Mouse (Mus musculus): ENCODE results near the gene D7Ertd443e. TPM values are rescaled to one million over a fixed set of nuclear protein-coding genes. Genes with fewer than 3 reads are reported as not detected.

D7Ertd443e gene
- polyA plus RNA-seq, 1 experiment from 2014 or later: 0.06 TPM

GRCm38 (mm10) chr7:134238863-134239262 is 146.6 kb downstream of the D7Ertd443e start:
- no peak overlapping the region for H3K27ac ChIP-seq (ENCODE audit: low read depth, low read length)
- H3K4me1 ChIP-seq (ENCODE audit: control insufficient read depth, insufficient read depth, low read depth, low read length): no peaks in the 10 kb centered on the region
- H3K9me3 ChIP-seq (ENCODE audit: control insufficient read depth, low read length): no peaks in the 10 kb centered on the region
- H3K9ac ChIP-seq (ENCODE audit: low read depth, low read length): no peak overlapping the region
- no peak overlapping the region for H3K4me2 ChIP-seq (ENCODE audit: low read length)
- no peak for ATAC-seq
- H3K36me3 ChIP-seq (ENCODE audit: control insufficient read depth, insufficient read depth, low read length): no peaks in the 10 kb centered on the region
- H3K4me3 ChIP-seq (ENCODE audit: low read length): no peak overlapping the region
- WGBS: 94% methylated on average over 3 of the region's 3 CpGs
- no peaks in the 10 kb centered on the region for H3K27me3 ChIP-seq (replicated peaks; ENCODE audit: control insufficient read depth, insufficient read depth, low read length)

- WGBS: 81% methylated on average over 2 of the region's 2 CpGs
Measured at GRCm38 (mm10) chr7:134237356-134237755, 148.1 kb downstream of the D7Ertd443e start.

GRCm38 (mm10) chr7:134236727-134237126 is 148.7 kb downstream of the D7Ertd443e start:
- H3K27me3 ChIP-seq (replicated peaks; ENCODE audit: control insufficient read depth, insufficient read depth, low read length): no peaks in the 10 kb centered on the region
- no peak overlapping the region for H3K27ac ChIP-seq (ENCODE audit: low read depth, low read length)
- no peak overlapping the region for H3K4me2 ChIP-seq (ENCODE audit: low read length)
- H3K9me3 ChIP-seq (ENCODE audit: control insufficient read depth, low read length): no peaks in the 10 kb centered on the region
- H3K4me1 ChIP-seq (ENCODE audit: control insufficient read depth, insufficient read depth, low read depth, low read length): no peaks in the 10 kb centered on the region
- no peak overlapping the region for H3K4me3 ChIP-seq (ENCODE audit: low read length)
- H3K36me3 ChIP-seq (ENCODE audit: control insufficient read depth, insufficient read depth, low read length): no peaks in the 10 kb centered on the region
- no peak for ATAC-seq
- no peak overlapping the region for H3K9ac ChIP-seq (ENCODE audit: low read depth, low read length)

More at GRCm38 (mm10) chr7:134237356-134237755, 148.1 kb downstream of the D7Ertd443e start:
- Histone ChIP-seq H3K4me3 (ENCODE audit: low read length) (no peak overlapping the region), H3K27ac (ENCODE audit: low read depth, low read length) (no peak overlapping the region), H3K4me2 (ENCODE audit: low read length) (no peak overlapping the region), H3K27me3 (replicated peaks; ENCODE audit: control insufficient read depth, insufficient read depth, low read length) (no peaks in the 10 kb centered on the region), H3K9ac (ENCODE audit: low read depth, low read length) (no peak overlapping the region), H3K9me3 (ENCODE audit: control insufficient read depth, low read length) (no peaks in the 10 kb centered on the region), H3K36me3 (ENCODE audit: control insufficient read depth, insufficient read depth, low read length) (no peaks in the 10 kb centered on the region), H3K4me1 (ENCODE audit: control insufficient read depth, insufficient read depth, low read depth, low read length) (no peaks in the 10 kb centered on the region)
- no peak for ATAC-seq

- Histone ChIP-seq H3K27ac (ENCODE audit: low read depth, low read length) (no peak overlapping the region), H3K4me1 (ENCODE audit: control insufficient read depth, insufficient read depth, low read depth, low read length) (no peaks in the 10 kb centered on the region), H3K27me3 (replicated peaks; ENCODE audit: control insufficient read depth, insufficient read depth, low read length) (no peaks in the 10 kb centered on the region), H3K36me3 (ENCODE audit: control insufficient read depth, insufficient read depth, low read length) (no peaks in the 10 kb centered on the region), H3K9ac (ENCODE audit: low read depth, low read length) (no peak overlapping the region), H3K4me2 (ENCODE audit: low read length) (no peak overlapping the region), H3K9me3 (ENCODE audit: control insufficient read depth, low read length) (no peaks in the 10 kb centered on the region), H3K4me3 (ENCODE audit: low read length) (no peak overlapping the region)
- ATAC-seq: no peak
- WGBS: 88% methylated on average over 2 of the region's 2 CpGs
Measured at GRCm38 (mm10) chr7:134235552-134235951, 149.9 kb downstream of the D7Ertd443e start.

- no peak for ATAC-seq
- H3K27me3 ChIP-seq (replicated peaks; ENCODE audit: control insufficient read depth, insufficient read depth, low read length): no peaks in the 10 kb centered on the region
- peaks cover 3% of the 10 kb centered on the region; the same call in 1 of the 2 replicates for H3K4me1 ChIP-seq (ENCODE audit: control insufficient read depth, insufficient read depth, low read depth, low read length)
- no peak within 1 kb of the TSS for H3K9ac ChIP-seq (ENCODE audit: low read depth, low read length)
- H3K36me3 ChIP-seq (ENCODE audit: control insufficient read depth, insufficient read depth, low read length): no peaks in the 10 kb centered on the region
- WGBS: 73% methylated on average over 14 of the region's 14 CpGs
- no peaks in the 10 kb centered on the region for H3K9me3 ChIP-seq (ENCODE audit: control insufficient read depth, low read length)
- H3K27ac ChIP-seq (ENCODE audit: low read depth, low read length): no peak within 1 kb of the TSS
- no peak within 1 kb of the TSS for H3K4me3 ChIP-seq (ENCODE audit: low read length)
- no peak within 1 kb of the TSS for H3K4me2 ChIP-seq (ENCODE audit: low read length)
Measured at GRCm38 (mm10) chr7:134231378-134232346, 153.8 kb downstream of the D7Ertd443e start, which contains the start of gene Adam12. Adam12 (minus strand) TSS chr7:134232146.

GRCm38 (mm10) chr7:134230708-134231107 is 154.8 kb downstream of the D7Ertd443e start:
- no peak overlapping the region for H3K9ac ChIP-seq (ENCODE audit: low read depth, low read length)
- peaks cover 3% of the 10 kb centered on the region; the same call in 1 of the 2 replicates for H3K4me1 ChIP-seq (ENCODE audit: control insufficient read depth, insufficient read depth, low read depth, low read length)
- H3K4me2 ChIP-seq (ENCODE audit: low read length): no peak overlapping the region
- no peaks in the 10 kb centered on the region for H3K27me3 ChIP-seq (replicated peaks; ENCODE audit: control insufficient read depth, insufficient read depth, low read length)
- 90% methylated on average over 3 of the region's 3 CpGs for WGBS
- no peak overlapping the region for H3K27ac ChIP-seq (ENCODE audit: low read depth, low read length)
- H3K4me3 ChIP-seq (ENCODE audit: low read length): no peak overlapping the region
- ATAC-seq: no peak
- H3K9me3 ChIP-seq (ENCODE audit: control insufficient read depth, low read length): no peaks in the 10 kb centered on the region
- H3K36me3 ChIP-seq (ENCODE audit: control insufficient read depth, insufficient read depth, low read length): no peaks in the 10 kb centered on the region

GRCm38 (mm10) chr7:134229899-134230298 is 155.6 kb downstream of the D7Ertd443e start:
- Histone ChIP-seq H3K4me1 (ENCODE audit: control insufficient read depth, insufficient read depth, low read depth, low read length) (peaks cover 3% of the 10 kb centered on the region; the same call in 1 of the 2 replicates), H3K27ac (ENCODE audit: low read depth, low read length) (no peak overlapping the region), H3K27me3 (replicated peaks; ENCODE audit: control insufficient read depth, insufficient read depth, low read length) (no peaks in the 10 kb centered on the region), H3K4me3 (ENCODE audit: low read length) (no peak overlapping the region), H3K36me3 (ENCODE audit: control insufficient read depth, insufficient read depth, low read length) (no peaks in the 10 kb centered on the region), H3K4me2 (ENCODE audit: low read length) (no peak overlapping the region), H3K9ac (ENCODE audit: low read depth, low read length) (no peak overlapping the region), H3K9me3 (ENCODE audit: control insufficient read depth, low read length) (no peaks in the 10 kb centered on the region)
- no peak for ATAC-seq
- 100% methylated on average over 2 of the region's 2 CpGs for WGBS

GRCm38 (mm10) chr7:134227773-134228455 is 157.5 kb downstream of the D7Ertd443e start:
- Histone ChIP-seq H3K36me3 (ENCODE audit: control insufficient read depth, insufficient read depth, low read length) (no peaks in the 10 kb centered on the region), H3K4me2 (ENCODE audit: low read length) (no peak overlapping the region), H3K27ac (ENCODE audit: low read depth, low read length) (no peak overlapping the region), H3K27me3 (replicated peaks; ENCODE audit: control insufficient read depth, insufficient read depth, low read length) (no peaks in the 10 kb centered on the region), H3K4me3 (ENCODE audit: low read length) (no peak overlapping the region), H3K9ac (ENCODE audit: low read depth, low read length) (no peak overlapping the region), H3K9me3 (ENCODE audit: control insufficient read depth, low read length) (no peaks in the 10 kb centered on the region), H3K4me1 (ENCODE audit: control insufficient read depth, insufficient read depth, low read depth, low read length) (peaks cover 10% of the 10 kb centered on the region)
- WGBS: 26% methylated on average over 13 of the region's 13 CpGs
- 0 out of 2 replicates have a peak, but pooled peaks have one; percentile 8 for ATAC-seq

GRCm38 (mm10) chr7:134227101-134227500 is 158.4 kb downstream of the D7Ertd443e start:
- H3K9ac ChIP-seq (ENCODE audit: low read depth, low read length): no peak overlapping the region
- peaks cover 10% of the 10 kb centered on the region for H3K4me1 ChIP-seq (ENCODE audit: control insufficient read depth, insufficient read depth, low read depth, low read length)
- WGBS: 82% methylated on average over 4 of the region's 4 CpGs
- no peak overlapping the region for H3K27ac ChIP-seq (ENCODE audit: low read depth, low read length)
- H3K4me3 ChIP-seq (ENCODE audit: low read length): no peak overlapping the region
- H3K36me3 ChIP-seq (ENCODE audit: control insufficient read depth, insufficient read depth, low read length): no peaks in the 10 kb centered on the region
- no peak for ATAC-seq
- no peaks in the 10 kb centered on the region; the same call in 1 of the 2 replicates for H3K27me3 ChIP-seq (replicated peaks; ENCODE audit: control insufficient read depth, insufficient read depth, low read length)
- no peaks in the 10 kb centered on the region for H3K9me3 ChIP-seq (ENCODE audit: control insufficient read depth, low read length)
- no peak overlapping the region for H3K4me2 ChIP-seq (ENCODE audit: low read length)
